Mouse (Mus musculus) neutrophil, adult 59 days (primary cell): ENCODE data around the gene Rfesd. TPM values are rescaled to one million over a fixed set of nuclear protein-coding genes. Genes with fewer than 3 reads are reported as not detected.

ENCODE experiments used
- total RNA-seq, 2 experiments: library from RNA; stranded (reverse); gene quantifications; 1 replicate in 1 of 2; 2 replicates in 1 of 2; pipeline ENCODE4 v1.2.4; 2023

Rfesd gene
- 1 to 10 TPM; 6.4 to 7.6 TPM for total RNA-seq

GRCm38 (mm10) chr13:76017974-76018843 lies at the start of gene Rfesd:
Rfesd (minus strand) TSS chr13:76018719.

DNA sequence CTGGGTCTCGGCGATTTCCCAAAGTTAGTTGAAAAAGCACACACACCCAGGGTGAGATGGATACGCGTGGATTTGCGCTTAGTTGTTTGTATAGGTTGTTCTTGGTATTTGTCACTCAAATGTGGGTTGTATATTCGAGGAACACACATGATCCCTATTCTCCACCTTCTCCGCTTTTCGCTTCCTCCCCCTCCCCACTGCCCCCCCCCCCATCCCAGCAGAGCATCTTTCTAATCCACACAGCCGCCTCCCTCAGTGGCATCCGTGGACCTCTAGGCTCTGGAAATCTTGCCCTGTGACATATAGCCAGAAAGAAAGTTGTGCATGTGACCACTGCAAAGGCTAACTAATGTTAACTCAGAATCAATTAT lies 38.4 kb upstream of the Rfesd start, which contains the start of gene Gpr150:
Gene Gpr150, minus strand, starts transcription at position 101 of the 371 bp plus-strand sequence.

GRCm38 (mm10) chr13:75966850-75967249 lies 51.7 kb downstream of the Rfesd start, which contains the start of gene Spata9:
Spata9 (plus strand) TSS chr13:75967150.

Other genes starting within 250 kb of the Rfesd start
- gene Glrx, start 178.9 kb downstream of the Rfesd start, total RNA-seq, result 100 to 1,000 TPM; 269 to 315 TPM
- 1 to 10 TPM in 1 of 2 experiments, under 1 TPM in 1; 0.51 to 1.4 TPM for gene Rhobtb3, start 74.8 kb downstream of the Rfesd start, total RNA-seq
- not detected for gene Spata9, start 51.6 kb downstream of the Rfesd start, total RNA-seq
- under 1 TPM in 1 of 2 experiments, not detected in 1; 0.16 TPM for gene Gpr150, start 38.3 kb upstream of the Rfesd start, total RNA-seq
- gene Arsk, start 79.9 kb upstream of the Rfesd start, total RNA-seq, result 1 to 10 TPM; 5.9 to 7.7 TPM
- 10 to 100 TPM in 1 of 2 experiments, 1 to 10 TPM in 1; 7.9 to 10.5 TPM for gene Ttc37, start 80.0 kb upstream of the Rfesd start, total RNA-seq